Mouse (Mus musculus) embryonic fibroblast, embryonic 13.5 days (primary cell): ENCODE measurements around the gene Card9.

ENCODE experiments used
- CTCF ChIP-seq: IDR thresholded peaks from 2 replicates; pipeline ENCODE4 v1.5.1; 2011; ENCODE audit warnings: mild to moderate bottlenecking, control low read depth, low read length, moderate library complexity, borderline replicate concordance; ENCODE audit not compliant: insufficient read depth
- POLR2A ChIP-seq: IDR thresholded peaks from 2 replicates; pipeline ENCODE4 v1.6.1; 2011; ENCODE audit warnings: low read depth, mild to moderate bottlenecking, control low read depth, low read length, moderate library complexity

DNA sequence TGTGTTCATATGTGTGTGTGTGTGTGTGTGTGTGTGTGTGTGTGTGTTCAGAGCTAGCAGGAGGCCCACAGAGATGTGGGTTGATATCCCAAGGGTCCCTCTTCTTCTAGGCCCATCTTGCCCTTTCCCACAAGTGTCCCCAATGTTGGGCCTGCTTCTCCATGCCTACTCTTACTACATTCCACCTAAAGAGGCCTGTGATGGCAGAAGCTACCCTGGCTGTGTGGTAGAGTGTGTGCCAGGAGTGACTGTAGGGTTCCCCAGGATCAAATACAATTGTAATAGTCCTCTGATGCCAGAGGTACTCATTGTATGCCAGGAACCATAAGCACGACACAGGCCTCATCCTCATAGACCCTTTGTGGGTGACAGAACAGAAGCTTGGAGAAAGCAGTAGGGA lies 47.3 kb downstream of the Card9 start:
- no peak for TF ChIP-seq CTCF
- no peak for TF ChIP-seq POLR2A
